Mouse (Mus musculus): ENCODE results near the gene Ppat. TPM values are rescaled to one million over a fixed set of nuclear protein-coding genes. Genes with fewer than 3 reads are reported as not detected.
A peak's percentile ranks its signal among the peaks of the same experiment; 100 is the strongest.
"Not testable (repeated sequence)": the region's sequence is repeated elsewhere in the genome, so short reads cannot be mapped to it uniquely, and the experiment has no call there.

Ppat gene
- total RNA-seq (2021): 10 to 100 TPM; 17.7 to 18.7 TPM
- long read RNA-seq, experiment 1, transcript Ppat-202 (11 exons, 3,981 nt): major isoform, 11 of 43 reads
- long read RNA-seq, experiment 1, partial matches to known transcripts: 28 of 43 reads
- long read RNA-seq, experiment 1, other reads (novel, unspliced or antisense): 4 of 43 reads
- long read RNA-seq, experiment 2, transcript Ppat-202 (11 exons, 3,981 nt): major isoform, 28 of 53 reads
- long read RNA-seq, experiment 2, partial matches to known transcripts: 18 of 53 reads
- long read RNA-seq, experiment 2, other reads (novel, unspliced or antisense): 7 of 53 reads

DNA sequence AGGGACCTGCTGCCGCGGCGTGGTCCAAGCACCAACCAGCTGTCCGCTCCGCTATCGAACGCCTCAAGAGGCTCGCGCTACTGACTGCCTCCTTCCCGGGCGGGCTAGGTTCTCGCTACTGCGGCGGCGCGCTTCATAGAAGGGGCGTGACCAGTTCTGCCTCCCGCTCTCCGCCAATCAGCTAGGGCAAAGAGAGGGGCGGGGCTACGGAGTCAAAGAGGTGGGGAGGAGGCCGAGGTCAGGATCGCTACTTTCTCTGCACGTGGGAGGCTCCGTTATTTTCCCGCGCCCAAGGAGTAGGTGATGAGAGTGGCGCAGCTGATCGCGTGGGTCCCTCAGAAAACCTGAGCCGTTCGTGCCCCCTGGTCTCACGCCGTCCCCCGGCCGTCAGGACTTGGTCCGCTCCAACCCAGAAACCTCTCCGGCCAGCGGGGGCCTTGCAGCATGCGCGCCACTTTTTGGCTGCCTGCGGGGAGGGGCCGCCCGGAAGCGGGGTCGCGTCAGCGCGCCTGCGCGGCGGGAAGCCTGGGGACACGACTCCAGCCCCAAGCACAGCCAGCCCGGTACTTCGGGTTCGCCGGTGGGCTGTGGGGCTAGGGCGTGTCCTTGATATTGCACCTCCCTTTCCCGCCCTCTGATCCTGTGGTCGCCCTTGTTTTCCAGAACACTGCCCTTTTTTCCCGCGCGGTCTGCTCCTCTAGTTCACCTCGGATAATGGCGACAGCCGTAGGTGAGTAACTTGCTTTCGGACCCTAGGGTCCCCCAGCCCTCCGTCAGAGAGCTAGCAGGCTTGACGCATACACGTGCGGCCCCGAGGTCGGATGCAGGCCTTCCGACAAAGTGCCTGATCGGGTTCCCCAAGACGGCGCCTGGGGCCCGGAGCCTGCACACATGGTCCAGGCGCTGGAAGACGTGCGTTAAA is at the start of gene Ppat, which contains the start of gene Paics:
Gene Ppat, minus strand, starts transcription at position 473 of the 922 bp plus-strand sequence.
Gene Paics, plus strand, starts transcription at position 202 of the 922 bp plus-strand sequence.
- peak; percentile 98 for DNase-seq

DNA sequence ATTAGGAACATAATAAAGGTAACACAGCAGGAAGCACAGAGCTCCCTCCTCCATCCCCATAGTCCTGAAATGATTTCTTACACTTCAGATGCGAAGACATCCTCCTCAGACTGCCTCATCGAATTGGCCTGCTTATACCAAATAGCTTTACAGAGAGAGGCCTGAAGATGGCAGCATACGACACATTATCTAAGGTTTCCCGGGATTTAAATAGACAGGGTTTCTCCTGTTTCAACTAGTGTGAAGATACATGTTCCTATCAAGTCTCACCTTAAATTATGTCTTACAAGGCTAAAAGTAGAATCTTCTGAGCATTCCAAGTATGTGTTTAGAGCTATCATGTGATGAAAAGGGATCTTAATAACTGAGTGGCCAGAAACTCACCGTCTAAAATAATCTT is 47.0 kb upstream of the Ppat start:
- no peak for DNase-seq

DNA sequence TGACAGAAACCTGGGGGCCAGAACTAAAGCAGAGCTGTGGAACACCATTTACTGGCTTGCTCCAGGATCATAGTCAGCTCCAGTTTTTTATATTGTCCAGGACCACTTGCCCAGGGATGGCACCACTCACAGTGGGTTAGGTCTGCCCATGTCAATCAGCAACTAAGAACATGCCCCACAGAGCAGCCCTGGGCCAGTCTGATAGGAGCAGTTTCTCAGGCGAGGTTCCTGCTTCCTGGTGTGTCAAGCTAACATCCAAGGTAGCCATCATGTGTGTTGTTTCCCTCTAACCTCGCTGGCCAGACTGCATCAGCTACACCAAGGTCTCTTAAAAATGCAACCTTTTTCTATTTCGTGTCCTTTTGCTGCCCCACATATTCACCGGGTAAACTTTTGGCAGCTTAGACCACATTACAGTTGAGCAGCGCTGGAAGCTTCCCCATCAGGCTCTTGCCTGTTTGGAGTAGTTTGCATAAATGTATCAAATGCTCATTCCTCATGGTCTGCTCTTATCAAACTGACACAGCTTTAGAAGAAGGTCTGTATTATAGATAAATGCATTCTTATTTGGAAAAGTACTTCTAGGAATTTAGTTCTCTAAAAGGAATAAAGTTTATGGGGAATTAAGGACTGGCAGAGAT is 41.9 kb upstream of the Ppat start:
- DNase-seq: no peak

DNA sequence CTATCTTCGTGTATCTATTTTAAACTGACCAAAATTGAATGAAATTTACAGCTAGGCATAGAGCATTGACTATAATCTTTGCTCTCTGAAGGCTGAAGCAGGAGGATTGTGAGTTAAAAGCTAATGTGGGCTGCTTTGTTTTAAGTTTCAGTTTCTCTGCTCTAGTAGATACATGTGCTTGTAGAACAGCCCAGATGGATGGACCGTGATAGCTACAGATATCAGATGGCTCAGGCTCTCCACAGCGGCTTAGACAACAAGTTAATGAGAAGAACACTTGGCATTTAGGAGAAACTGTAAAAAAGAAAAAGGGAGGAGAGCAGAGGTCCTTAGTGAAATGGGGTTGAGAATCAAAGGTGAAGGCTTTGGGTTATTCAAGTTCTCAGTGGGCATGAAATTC is 39.4 kb upstream of the Ppat start:
- DNase-seq: no peak

DNA sequence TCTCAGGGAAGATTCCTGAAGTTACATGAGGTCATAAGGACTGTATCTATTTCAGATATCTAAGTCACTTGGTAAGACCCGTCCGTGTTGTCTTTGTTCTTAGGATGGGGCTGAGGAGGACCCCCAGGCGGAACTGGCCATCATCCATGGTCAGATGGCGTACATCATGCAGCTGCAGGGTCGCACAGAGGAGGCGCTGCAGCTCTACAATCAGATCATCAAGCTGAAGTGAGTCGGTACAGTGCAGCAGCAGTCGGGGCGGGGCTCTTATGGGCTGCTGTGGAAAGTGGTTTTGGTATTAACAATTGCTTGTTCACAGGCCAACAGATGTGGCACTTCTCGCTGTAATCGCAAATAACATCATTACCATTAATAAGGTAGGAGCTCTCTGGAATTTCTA is 32.6 kb upstream of the Ppat start:
- DNase-seq: no peak

DNA sequence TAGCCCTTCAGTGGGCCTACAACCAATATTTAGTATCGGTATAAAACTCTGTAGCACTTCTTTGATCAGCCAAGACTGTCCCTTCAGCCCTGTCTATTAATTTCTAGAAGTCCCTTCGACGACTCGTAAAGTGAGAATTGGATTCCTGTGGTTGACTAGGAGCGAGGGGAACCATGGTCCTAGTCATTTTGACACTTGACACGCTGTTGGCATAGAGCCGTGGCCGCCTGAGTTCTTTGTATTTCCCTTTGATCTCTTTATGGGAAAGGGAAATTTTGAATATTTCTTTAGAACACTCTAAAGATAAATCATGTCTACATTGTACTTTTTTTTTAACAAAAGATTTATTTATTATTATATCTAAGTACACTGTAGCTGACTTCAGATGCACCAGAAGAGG is 24.4 kb upstream of the Ppat start:
- DNase-seq: no peak

DNA sequence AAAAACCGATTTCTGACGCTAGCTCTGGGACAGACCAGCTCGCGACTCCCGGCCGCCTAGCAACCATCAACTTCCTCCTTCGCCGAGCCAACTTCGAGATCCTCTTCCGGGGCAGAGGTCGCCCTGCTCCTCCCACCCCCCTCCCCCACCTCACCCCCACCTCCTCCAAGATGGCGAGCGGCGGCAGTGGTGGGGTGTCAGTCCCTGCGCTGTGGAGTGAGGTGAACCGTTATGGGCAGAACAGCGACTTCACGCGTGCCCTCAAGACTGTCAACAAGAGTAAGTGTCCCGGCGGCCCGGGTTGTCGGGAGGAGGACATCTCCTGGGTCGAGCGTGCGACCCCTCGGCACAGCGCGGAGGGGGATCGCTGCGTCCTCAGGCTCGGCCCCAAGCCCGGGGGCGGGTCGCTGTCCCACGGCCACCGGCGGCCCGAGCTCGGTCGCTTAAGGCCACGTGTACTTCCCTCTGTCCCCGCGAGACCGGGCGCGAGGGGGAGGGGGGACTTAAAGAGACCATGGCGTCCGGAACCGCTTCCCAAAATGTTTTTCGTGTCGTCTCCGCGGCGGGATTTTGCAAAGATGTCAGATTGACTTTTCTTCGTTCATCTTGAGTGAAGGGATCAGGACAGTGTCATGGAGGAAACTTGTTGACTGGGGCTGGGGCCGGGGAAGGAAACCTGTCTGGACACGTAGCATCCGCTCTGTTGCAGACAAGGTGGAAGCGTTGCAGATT is 23.3 kb upstream of the Ppat start, which contains the start of gene Srp72:
Gene Srp72, plus strand, starts transcription at position 130 of the 732 bp plus-strand sequence.
- DNase-seq: peak; percentile 82

DNA sequence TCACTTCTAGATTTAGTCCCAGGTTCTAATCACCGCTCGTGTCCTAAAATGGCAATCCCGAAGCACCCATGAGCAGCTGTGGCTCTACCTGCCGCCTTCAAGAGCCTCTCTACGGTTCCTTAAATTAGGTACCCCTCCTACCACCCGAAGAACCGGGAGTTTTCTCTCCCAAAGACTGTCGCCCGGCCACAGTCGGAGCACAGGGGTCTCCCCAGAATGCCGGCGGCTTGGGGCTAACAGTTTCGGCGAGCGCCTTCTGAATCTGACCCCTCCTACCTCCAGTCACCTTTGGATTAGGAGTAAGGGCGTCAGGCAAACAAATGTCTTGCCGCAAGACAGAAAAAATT is 22.8 kb upstream of the Ppat start:
- no peak for DNase-seq

DNA sequence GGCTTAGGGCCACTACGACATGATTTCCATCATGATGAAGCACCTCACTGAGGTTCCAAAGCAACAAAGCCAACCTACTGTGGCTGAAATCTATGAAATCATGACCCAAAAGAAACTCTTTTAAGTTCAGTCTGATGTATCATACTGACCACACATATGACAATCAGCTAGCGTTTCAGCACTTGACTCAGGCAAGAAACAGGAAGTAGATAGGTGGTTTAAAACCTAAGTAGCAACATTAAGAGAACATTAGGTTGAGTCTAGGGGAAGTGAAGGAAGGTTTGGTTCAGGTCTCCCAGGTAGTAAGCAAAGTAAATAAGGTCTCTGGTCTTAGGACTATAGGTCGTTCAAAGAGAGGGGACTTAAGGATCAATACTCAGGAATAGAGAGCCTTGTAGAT is 22.1 kb upstream of the Ppat start:
- no peak for DNase-seq

DNA sequence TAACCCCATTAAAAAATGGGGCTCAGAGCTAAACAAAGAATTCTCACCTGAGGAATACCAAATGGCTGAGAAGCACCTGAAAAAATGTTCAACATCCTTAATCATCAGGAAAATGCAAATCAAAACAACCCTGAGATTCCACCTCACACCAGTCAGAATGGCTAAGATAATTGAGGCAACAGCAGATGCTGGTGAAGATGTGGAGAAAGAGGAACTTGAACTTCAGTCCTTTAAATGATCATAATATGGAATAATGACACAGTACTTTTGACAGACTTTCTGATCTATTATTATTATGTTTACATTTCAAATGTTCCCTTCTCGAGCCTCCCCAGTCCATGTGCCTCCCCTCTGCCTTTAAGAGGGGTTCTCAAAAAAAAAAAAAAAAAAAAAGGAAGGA is 19.7 kb upstream of the Ppat start:
- not testable (repeated sequence) for DNase-seq

DNA sequence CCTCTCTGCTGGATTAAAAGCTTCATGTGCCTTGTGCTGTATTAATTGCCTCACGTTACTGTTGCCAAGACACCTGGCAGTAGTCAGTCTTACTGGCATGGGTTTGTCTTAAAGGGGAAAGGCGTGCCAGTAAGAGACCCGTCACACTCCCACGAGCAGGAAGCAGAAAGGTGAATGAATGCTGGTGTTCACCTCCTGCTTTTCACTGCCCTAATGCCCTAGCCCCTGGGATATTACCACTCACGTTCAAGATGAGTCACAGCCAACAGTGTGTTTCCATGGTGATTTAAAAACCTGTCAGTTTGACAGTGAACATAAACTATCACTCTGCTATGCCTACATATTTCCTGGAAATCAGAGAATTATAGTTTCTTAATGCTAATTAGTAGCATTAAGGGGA is 17.9 kb upstream of the Ppat start:
- no peak for DNase-seq

DNA sequence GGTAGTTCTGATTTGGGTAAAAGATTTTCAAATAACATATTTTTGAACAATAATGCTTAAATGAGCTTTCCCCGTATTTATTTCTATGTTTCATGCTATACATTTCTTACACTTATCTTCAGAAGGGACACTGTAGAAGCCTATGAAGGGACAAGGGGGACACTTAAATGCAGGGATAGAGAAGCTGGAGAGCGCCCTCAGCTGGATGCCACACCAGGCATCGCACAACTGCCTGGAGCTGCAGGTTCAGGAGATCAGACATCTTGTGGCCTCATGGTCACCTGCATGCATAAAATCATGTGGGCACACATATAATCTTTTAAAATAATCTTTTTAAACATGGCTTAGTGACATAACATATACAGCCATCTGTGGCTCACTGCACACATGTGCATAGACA is 13.3 kb upstream of the Ppat start:
- DNase-seq: no peak

DNA sequence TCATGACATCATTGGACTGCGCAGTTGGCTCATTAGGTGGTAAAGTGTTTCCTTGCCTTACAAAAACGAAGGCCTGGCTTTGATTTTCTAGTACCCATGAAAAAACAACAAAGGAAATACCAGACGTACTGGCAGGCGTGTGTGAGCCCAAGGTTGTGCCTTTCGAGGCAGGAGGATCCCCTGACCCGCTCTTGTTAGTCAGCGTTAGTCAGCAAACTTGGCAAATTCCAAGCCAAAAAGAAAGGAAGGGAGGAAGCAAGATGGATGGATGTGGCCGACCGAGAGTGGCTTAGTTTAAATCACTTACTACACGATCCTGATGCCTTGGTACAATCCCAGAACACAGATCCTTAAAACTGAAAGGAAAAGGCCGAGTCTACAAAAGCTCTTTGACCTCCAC is 11.2 kb upstream of the Ppat start:
- DNase-seq: no peak

DNA sequence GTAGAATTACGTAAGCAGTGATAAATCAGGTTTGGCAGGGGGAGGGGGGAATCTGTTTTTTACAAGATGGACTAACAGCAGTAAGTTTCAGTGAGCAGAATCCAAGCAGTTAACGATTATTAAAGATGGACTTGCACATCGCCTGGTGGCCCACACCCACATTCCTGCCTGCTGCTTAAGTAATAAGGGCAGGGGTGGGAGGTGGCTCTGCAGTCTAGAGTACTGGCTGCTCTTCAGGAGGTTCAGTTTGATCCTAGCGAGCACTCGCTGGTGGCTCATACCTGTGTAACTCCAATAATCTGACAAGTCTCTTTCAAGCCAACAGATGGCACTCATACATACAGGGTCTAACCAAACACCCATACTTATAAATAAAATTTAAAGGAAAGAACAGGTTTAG is 8.2 kb upstream of the Ppat start:
- no peak for DNase-seq

DNA sequence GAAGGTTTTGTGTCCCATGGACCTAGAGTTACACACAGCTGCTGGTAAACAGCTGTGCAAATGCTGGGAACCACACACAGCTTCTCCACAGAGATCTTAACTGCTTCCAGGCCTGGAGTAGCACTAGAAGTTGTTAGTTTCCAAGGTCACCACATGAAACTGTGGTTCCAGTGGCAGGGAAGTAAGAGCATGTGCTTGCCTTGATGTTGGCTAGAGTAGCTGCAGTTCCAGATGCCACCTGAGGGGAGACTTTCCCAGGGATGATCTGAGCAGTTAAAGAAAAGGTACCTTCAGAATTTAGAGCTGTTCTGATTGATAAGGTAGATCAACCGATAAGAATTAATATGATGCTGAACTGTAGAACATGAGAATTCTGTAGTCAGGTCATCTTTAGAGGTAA is 6.6 kb upstream of the Ppat start:
- DNase-seq: no peak

DNA sequence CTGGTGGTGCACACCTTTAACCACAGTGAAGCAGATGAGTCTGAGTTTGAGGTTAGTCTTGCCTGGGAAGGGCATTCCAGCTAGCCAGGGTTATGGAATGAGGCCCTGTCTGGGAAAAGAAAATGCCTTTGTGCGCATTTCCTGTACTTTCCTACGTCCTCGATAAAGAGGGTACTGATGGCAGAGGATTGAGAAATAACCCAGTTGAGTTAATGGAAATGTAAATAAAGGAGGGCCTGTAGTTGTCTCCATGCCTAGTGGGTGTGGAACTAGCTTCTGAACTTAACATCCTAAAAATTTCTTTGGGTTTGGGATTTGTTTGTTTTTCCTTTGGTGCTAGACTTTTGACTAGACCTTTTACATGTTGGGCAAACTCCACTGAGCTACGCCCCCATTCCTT is 4.1 kb upstream of the Ppat start:
- no peak for DNase-seq

DNA sequence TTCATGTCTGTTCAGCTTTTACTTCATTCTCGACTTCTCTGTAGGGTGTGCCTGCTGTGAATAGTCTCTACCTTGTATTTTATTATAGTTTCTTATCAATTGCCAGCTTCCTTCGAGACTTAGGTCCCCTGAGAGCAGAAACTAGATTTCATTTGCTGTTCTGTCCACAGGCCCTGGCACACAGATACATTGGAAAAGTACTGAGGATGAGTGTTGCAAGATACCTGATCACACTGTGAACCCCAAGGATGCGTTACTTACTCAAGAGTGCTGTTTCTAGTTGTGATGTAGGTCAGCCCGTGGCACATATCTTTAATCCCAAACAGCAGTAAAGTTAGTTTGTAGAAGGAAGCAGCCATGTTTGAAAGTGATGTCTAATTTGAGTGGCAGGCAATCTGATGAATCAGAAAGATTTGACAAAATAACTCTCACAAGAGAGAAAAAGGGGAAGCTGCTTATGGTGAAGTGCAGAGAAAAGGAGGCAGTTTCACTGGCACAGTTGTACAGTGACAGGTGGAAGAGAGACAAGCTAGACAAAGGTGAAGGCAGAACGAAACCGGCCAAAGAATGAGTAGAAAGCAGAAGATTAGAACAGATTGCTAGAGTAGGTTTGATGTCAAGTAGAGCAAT is 3.0 kb upstream of the Ppat start:
- no peak for DNase-seq

DNA sequence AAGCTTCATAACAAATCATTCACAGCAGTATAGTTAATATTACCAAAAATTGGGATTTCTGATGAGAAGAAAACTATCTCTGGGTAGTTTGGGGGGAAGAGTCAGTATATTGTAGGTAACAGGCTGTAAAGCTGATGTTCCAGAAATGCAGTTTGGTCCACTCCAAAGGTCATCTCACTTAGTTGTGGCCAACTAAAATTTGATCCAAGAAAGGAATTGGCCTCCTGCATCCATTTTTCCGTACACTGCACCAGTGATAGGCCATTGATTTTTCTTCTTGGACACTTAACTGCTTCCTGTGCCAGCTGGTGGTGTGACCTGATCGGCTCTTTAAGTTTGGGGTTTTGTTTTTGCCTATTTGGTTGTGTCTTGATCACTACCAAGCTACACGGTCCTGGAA is 2.4 kb upstream of the Ppat start:
- no peak for DNase-seq

DNA sequence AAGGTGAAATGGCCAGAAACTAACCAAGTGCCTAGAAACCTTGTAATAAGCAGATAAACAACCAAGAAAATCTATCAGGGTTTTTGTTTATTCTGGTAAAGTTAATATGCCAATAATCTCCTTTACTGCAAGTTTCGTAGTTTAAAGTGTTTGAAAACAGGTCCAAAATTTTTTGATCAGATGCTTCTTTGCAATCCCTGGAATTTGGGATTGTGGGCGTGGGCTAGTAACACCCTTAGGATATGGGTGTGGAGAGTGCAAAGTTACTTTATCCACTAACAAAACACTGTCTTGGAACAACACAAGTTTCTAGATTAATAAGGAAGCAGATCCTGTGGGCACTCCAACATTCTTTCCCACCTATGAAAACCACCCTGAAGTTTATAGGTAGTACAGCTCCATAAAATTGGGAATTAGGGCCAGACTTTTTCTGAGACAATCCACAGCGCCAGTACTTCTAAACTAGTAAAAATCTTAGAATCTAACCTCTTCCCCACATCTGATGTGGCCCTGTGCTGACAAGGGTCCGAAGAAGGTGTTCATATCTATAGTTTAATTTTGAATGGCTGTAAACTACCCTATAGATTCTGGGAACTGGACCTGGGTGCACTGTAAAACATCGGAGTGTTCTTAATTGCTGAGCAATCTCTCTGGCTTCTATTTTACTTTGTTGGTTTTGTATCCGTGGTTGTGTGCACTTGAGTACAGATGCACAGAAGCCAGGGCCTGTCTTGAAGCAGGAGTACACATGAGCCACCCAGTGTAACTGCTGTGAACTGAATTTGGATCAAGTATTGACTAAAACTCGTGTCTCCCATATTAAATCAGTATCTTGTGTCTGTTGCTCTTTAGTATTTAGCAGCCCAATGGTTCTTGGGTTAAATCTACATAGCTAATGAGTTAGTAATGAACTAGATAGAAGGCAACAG is 998 bp upstream of the Ppat start:
- DNase-seq: no peak

DNA sequence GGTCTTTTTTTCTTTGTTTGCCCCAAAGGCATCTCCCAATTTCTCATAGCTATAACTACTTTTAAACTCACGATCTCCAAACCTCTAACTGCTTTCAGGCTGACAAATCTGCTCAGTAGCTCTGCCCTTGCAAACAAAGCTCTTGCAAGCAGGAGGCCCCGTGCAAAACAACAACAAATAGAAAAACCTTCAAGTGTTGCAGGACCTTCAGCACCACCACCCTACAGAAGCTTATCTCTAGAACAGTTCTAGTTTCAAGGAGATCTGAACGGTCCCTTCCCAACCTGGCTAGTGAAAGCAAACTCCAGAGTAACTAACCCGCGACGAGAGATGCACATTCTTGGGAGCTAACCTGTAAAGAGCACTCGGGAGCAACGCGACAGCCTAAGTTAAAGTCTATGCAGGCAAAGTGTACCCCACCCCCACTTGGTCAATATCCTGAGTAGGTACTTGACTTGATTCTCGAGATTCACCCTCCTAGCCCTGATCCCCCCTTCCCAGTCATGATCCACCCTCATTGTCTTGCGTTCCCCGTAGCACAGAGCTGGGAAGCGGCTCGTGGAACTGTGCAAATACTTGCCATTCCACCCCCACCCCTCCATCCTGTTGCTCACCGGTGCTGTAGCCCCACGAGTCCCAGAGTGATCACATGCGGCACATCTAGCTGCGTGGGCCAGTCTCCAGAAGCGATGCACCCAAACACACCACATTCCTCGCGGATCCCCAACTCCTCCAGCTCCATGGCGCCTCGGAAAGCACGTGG is 854 bp downstream of the Ppat start:
- no peak for DNase-seq

All from gastrocnemius, postnatal 25 days (tissue).